Mouse (Mus musculus) cerebellum, adult (tissue): Measurements from ENCODE around the gene Stfa2.
"Not testable (repeated sequence)": the region's sequence is repeated elsewhere in the genome, so short reads cannot be mapped to it uniquely, and the experiment has no call there.

Experiments used
- ATAC-seq: cut with Nextera tagmentation; 2 replicates; pipeline ENCODE4 v1.9.2; 2017; ENCODE audit warnings: mild to moderate bottlenecking, moderate library complexity, mixed read lengths; ENCODE audit not compliant: insufficient number of reproducible peaks, low FRiP score, low TSS enrichment

Stfa2 gene

DNA sequence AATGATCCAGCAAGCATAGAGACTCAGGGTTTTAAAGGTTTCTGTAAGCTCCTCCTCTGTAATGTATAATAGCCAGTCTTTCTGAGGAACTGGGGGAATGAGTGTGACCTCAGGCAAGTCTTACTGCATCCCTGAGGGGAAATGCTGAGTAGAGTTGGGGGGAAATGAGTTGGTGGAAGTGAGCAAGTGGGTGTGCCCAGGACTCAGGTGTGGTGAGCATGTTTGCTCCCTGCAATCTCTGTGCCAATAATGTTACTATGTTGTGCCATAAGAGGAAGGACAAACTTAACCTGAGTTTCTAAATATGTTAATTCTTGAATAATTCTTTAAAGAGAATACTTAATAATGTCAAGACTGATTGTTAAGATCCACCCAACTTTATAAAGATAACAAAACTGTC is at the start of gene Stfa2:
Gene Stfa2 (minus strand): TSS at position 101 of the 400 bp plus-strand sequence.
- ATAC-seq, result no peak

DNA sequence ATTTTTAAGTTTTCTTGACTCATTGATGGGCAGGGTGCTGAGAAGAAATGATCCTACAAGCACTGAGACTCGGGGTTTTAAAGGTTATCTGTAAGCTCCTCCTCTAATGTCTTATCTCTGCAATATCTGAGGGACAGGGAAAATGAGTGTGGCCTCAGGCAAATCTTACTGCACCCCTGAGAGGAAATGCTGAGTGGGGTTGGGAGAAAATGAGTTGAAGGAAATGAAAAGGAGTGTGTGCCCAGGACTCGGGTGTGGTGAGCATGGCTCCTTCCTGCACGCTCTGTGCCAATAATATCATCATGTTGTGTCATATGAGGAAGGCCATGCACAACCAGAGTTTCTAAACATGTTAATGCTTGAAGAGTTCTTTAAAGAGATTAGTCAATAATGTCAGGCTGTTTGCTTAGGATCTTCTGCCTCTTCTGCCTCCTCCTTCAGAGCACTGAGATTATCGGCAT is 47.1 kb upstream of the Stfa2 start, which contains the start of gene Stfa3:
Gene Stfa3 (minus strand): TSS at position 51 of the 461 bp plus-strand sequence.
- no peak for ATAC-seq

DNA sequence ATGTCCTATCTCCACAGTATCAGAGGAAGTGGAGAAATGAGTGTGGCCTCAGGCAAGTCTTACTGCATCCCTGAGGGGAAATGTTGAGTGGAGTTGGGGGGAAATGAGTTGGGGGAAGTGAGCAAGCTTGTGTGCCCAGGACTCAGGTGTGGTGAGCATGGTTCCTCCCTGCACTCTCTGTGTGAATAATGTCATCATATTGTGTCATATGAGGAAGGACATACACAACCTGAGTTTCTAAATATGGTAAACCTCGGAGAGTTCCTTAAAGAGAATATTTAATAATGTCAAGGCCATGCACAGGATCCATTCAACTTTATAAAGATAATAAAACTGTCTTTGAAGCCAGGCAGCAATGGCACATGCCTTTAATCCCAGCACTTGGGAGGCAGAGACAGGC is 12.7 kb upstream of the Stfa2 start:
- not testable (repeated sequence) for ATAC-seq

DNA sequence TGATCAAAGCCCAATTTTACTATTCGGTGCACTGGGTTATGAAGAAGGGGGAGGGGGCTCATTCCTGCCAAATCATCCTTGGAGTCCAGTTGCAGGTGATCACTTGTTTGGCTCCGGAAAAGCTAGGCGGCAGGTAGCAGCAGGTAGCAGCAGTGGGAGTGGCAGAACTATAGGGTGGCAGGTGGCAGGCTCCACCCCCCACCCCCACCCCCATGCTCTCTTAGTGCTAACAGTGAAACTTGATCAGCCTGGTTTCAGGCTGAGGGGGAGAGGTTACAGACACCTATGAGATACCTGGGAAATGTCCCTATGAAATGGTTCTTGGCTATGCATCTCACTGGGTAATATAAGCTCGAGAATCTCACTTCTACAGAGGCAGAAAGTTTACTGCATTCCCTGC is 19.2 kb downstream of the Stfa2 start:
- no peak for ATAC-seq

DNA sequence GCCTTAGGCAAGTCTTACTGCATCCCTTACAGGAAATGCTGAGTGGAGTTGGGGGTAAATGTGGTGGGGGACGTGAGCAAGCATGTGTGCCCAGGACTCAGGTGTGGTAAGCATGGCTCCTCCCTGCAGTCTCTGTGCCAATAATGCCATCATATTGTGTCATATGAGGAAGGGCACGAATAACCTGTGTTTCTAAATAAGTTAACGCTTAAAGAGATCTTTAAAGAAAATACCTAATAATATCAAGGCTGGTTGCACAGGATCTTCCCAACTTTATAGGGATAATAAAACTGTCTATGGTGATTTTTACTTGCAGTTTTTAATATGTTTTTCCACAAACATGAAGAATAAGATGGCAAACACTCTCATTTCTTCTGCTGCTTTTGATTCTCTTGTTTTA is 40.6 kb downstream of the Stfa2 start, which contains the start of gene BC100530:
Gene BC100530 (minus strand): TSS at position 101 of the 400 bp plus-strand sequence.
- ATAC-seq, result not testable (repeated sequence)
